Mouse (Mus musculus) urinary bladder, postnatal 4 days (tissue): Measurements from ENCODE around the gene Fahd2a.

Source experiments
- DNase-seq, 2 experiments: peaks; one replicate each; pipeline ENCODE4 v3.0.0; 2021 to 2022; ENCODE audit warnings: low spot score in 2 of 2

Fahd2a gene

DNA sequence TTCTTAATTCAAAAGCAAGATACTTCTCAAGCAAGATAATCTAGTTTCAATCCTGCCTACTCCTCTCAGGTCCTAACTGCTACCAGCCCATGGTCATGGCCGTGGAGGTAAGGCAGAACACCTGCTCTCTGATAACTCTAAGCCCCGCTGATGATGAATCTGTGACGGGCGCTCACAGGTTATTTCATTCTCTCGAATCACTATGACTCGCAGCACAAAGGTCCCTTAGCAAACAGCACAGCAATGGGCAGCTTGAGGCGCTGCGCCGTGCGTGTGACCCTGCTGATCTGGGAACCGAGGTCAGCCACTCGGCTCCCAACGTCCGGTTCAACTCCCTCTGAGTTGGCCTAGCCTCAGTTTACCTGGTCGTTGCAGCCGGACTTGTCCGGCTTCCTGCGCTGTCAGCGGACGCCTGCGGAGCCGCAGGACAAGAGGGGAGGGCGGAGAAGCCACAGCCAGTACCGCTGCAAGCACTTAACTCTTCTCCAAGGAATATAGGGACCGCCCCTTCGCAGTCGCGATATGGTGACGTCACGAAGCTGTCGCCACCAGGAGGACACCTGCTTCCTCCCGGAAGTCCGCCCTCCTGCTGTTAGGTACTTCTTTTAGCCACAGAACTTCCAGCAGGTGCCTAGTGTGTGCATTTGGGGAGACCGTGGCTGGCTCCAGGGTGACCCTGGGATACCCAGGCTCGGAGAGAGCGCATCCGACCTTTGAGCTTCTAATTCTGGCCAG is at the start of gene Fahd2a:
Fahd2a (minus strand) TSS at position 511 of the 735 bp plus-strand sequence.
- DNase-seq: peak; percentile 78 to 88

DNA sequence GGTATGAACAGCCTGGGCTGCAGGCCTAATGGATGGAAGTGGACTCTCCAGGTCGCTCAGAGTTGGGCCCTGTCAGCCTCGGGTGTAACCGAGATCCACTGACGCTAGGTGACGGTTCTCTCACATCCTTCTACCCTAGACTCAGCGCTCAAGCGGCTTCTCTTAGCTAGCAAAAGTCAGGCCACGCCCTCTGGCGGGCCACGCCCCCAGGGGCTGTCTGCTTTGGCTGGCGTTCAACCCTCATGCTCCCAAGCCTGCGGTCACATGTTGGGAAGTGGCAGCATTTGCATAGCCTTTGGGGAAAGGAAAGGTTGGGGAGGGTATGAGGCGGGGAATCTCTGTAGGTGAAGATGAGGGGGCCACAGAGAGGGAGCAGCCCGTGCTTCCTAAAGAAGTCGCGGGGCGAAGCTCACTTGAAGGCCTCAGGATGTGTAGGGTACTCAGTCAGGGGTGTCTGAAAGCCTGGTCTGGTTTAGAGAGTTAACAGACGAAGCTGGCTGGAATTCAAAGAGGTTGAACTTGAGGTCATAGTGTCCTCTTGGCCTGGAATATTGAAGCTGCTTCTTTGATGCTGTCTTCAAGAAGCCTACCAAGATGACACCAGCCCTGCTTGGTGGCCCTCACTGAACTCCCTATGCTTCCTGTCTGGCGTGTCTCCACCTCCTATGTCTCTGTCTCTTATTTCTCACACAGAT is 40.3 kb upstream of the Fahd2a start:
- DNase-seq: peak; percentile 60 to 68

DNA sequence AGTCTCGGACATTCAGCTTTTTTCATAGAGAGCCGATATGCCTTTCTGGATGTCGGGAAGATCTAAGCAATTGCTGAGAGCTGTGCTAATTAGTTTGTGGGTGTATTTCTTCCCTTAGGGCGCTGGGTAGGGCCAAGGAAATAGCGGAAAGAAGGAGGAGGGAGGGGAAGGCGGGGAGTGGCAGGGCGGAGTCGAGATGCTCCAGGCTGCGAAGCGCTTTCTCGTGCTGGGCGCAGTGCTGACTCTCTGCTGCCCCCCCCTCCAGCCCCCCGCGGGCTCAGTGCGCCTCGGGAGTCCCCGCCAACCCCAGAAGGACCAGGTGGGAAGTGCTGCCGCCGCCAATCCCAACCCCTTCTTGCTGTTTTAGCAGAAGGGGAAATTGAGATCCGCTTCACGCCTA is 38.6 kb upstream of the Fahd2a start:
- no peak for DNase-seq

DNA sequence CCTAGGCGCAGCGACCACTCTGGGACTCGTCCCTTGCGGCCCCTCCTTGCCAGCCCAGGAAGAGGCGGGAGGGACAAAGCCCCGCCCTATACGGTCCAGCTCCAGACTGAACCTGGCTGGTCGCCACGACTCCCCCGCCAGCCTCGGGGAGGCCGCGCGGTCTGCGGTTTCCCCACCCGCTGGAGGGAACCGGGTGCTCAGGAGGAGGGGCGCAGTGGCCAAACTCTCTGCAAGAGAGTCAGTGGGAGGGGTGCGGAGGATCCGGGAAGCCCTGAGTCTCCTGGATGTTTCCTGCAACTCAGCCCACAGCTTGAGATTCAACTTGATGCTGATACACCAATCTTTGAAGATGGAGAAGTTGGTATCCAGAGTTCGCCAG is 38.2 kb upstream of the Fahd2a start:
- peak; percentile 76 to 80 for DNase-seq

DNA sequence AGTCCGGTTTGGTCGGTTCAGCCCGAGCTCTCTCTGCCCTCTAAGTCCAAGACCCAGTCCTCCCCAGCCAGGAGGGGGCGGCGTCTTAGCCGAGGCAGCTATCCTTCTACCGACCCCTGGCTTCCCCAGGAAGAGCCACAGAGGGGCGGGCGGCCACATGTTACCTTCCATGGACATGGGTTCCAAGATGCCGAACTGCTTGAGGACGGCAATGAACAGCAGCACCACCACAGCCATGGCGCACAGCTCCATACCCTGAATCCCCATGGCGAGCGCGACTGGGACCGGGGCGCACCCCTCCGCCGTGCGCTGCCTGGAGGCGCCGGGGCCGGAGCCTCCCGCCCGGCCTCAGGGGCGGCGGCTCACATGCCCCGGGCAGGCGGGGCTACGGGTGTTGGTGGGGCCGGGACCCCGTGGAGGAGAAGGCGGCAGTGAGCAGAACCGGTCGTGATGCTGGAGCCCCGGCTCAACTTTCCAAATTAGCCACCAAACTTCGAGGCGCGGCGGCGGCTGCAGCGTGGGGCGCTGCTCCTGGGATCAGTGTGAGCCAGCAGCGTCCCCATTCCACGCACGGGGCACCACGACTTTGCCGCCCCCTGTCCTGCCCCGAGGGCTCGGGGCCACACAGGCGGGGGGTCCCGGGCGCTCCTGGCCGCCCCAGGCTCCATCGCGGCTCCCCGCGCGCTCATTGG is 37.6 kb upstream of the Fahd2a start:
- no peak for DNase-seq

DNA sequence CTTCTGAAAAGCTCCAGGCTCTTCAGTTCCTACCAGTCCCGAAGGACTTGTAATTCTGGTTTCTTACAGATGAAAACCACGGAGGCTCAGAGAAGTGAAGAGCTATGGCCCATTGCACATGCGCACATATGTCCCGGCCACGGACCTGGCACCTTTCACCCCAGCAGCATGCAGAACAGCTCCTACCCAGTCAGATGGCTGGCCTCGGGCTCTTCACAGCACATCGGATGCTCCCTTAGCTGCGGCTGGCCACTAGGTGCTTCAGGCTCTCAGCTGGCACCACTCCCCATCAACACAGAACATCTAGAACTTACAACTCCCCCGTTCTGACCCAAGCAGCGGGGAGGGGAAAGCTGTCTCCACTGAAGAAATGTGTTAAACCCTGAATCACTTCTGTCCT is 35.4 kb upstream of the Fahd2a start:
- no peak for DNase-seq

DNA sequence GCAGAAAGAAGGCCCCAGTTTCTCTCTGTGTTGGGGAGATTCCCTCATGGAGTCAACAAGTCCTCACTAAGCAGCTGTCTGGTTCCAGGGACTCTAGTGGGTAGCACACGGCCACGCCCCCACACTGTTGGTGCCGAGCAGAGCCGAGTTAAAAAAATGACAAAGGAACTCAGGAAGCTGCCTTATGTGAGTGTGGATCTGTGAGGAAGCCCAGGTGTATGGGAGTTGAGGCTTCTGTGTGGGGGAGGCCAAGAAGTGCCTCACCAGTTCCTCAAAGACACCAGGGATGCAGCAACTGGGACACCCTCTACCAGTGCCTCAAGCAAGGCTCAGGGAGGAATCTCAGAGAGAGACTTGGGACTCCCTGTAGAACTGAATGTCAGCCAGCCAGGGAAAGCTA is 34.8 kb upstream of the Fahd2a start:
- no peak for DNase-seq

DNA sequence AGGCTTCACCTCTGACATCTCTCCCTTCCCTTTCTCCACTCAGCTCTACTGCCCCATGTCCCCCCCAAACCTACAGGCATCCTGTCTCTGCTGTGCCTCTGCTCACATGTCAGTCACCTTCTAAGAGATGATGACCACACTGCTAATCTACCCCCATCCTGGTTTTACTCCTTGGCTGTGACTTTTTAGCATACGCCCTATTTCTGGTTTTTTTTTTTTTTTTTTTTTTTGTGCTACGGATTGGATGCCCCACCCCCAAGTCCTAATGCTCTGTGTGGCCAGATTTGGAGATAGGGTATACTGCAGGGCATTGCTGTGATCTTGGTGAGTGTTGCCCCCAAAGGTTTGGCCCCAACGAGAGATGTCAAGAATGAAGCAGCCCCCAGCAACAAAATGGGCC is 27.9 kb upstream of the Fahd2a start:
- no peak for DNase-seq

DNA sequence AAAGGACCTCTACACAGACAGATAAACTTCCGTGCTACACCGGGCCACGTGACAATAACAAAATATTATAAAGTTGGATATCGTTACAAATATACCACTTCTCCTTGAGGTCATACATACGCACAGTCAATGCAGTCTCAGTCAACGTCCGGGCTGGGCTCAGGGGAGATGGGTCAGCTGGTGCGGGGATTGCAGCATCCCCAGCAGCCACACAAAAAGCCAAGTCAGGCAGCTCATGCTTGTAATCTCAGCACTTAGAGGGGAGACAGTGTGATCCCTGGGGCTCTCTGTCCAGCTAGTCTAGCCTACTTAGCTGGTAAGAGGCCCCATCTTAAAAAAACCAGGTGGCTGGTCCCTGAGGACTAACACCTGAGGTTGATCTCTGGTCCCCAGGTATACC is 26.9 kb upstream of the Fahd2a start:
- DNase-seq: no peak

DNA sequence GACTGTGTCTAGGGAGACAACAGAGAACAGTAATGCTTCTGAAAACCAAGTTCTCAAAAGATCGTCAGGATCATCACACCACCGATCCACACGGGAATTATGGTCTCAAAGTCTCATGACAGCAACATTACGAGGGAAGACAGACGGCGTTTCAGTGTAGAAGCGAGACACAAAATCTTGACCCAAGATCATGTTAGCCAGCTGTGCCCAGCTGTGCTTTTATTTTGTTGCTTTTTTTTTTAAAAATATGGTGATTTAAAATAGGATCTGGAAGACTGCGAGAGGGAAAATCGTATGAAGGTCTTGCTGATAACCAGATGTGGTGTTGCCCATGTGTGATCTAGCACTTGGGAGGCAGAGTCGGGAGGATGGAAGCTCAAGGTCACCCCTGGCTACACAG is 26.3 kb upstream of the Fahd2a start:
- DNase-seq: no peak

DNA sequence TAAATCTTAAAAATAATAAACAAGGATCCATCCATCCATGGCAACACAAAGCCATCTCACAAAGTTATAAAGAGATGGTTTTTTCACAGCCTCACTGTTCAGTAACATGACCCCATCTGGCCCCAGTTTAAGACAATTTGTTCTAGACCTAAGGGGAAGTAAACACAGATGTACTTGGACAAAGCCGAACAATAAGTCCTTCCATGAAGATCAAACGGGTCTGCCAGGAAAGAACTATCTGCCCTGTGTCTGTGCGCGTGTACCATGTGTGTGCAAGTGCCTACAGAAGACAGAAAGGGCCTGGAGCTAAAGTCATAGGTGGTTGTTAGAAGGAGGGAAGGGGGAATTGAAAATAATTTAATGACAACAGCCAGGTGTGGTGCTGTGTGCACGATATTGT is 25.8 kb upstream of the Fahd2a start:
- DNase-seq: no peak

DNA sequence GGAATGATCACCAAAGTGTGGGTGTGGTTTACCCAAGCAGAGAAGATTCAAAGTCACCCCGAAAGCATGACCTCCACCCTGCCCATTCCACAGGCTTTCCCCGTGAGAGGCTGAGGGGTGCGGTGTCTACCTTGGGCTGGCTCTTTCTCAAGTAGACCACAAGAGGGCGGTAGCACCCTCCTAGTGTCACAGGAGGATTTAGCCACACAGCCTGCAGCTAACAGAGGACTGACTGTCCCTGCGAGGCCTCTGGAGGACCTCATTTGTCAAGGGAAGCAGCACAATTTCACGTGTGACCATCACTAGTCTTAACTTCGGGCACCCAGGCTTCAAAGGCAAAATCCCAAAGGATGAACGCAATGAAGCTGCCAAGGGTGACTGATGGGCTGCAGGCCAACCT is 17.9 kb upstream of the Fahd2a start:
- DNase-seq: peak in 1 of 2 experiments; percentile 44

DNA sequence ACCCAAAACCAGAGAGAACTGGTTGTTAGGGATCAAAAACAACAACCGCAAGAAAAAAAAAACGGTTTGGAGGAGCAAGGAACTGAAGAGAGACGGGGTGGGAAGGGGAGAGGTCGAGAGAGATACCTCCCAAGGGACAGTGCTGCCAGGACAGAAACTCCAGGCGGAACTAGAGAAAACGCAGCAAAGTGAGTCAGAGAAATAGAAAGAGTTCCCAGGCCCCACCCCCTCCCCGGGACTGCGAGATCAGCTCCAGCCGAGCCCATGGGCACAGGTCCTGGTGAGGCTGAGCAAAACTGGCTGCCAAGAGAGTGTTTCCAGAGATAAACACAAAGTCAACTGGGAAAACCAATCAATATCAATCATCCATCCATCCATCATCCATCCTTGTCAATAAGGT is 17.0 kb upstream of the Fahd2a start:
- no peak for DNase-seq

DNA sequence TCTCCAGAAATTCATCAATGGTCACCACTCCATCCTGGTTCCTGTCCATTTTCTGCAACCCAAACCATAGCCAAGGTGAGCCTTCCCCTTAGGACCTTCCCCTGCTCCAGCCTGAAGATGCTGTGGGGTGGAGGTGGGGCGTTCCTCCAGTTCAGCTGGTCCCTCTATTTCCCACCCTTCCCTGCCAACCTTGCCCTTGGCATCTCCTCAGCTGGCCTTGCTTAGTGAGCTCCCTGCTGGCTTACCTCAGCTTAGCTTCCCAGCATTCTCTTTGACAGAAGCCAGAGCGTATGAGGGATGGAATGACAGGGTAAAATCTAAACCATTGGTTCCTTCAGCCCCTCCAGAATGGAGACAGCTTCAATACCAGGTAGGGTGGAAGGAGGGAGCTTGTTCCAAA is 15.0 kb upstream of the Fahd2a start:
- no peak for DNase-seq

DNA sequence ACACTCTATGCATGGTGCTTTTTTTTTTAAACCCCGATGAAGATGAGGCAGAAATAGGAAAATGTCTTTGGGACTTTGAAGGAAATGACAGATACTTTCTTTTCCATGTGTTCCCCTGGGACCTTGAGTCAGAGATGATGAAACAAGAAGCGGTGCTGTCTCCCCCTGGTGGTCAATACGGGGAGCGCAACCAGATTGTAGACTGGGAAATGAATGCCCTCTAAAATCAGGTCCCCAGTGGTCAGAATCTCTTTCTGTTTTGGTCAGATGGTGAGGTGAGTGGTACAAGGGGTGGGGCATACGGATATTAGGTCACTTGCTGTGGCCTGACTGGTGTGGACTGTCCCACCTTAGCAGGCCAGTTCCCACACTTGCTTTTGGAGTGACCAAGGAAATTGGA is 9.4 kb upstream of the Fahd2a start:
- peak; percentile 40 to 79 for DNase-seq

DNA sequence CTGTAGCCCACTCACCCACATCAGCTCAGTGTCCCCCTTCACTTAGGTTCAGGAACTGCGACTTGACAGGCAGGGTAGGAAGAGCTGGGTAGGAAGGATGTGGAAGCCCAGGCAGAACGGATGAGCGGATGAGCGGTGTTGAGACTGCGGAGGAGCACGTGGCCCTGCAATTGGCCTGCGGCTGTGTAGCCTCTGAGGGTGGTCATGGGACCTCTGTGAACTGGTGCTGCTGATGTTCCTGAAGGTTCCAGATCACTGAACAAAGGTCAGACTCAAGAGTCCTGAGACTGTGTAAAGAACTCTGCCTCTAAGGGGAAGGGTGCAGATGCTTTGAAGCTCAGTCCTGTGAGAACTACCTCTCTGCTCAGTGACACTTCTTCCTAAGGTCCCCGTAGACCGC is 8.8 kb upstream of the Fahd2a start:
- DNase-seq: no peak

DNA sequence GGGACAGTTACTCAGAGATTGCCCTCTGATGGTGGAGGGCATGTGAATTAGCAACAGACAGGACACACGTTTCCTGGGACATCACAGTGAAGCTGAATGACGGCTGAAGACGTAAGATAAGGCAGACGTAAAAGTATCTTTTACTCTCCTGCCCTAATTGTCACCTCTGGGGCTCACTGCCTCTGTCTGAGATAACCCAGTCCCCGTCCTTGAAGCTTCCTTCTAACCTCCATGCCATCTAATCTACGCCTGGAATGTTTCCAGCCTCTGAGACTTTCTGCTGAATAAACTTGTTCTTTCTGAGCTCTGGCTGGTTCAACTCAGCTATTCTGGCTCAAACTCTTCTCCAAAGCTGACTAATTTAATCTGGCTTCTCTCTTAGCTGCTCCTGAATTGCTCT is 7.4 kb upstream of the Fahd2a start:
- DNase-seq: no peak

DNA sequence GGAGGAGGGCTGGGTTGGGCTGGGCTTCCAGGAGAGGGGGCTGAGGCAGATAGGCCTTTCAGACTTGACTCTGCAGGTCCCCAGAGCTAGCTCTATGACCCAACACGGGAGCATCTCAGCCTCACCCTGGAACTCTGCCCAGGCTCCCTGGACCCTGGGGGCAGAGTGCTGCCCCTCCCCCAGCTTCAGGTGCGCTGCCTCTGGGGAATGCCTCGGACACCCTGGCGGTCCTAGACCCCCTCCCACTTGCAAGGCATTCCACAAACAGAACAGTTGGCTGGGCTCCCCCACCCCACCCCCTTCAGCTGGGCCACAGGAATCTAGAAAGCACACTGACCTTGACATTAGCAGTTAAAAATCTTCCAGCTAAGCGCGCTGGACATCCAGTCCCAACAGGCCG is 5.3 kb upstream of the Fahd2a start:
- no peak for DNase-seq

DNA sequence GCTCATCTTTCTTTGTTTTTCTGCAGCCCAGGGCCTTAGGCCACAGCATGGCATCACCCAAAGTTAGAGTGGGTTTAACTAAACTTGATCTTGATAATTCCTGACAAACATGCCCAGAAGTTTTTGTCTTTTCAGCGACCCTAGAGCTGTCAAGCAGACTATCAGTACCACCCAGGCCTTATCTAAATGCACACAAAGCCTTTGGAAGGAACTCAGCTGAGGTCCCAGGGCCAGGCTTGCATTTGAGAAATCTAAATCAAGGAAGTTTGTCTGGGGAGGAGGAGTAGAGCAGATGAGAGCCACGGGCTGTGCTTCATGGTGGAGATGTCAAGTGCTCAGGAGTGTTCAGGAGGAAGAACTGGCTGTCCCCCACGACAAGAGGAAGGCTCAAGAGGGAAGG is 2.5 kb upstream of the Fahd2a start:
- no peak for DNase-seq

DNA sequence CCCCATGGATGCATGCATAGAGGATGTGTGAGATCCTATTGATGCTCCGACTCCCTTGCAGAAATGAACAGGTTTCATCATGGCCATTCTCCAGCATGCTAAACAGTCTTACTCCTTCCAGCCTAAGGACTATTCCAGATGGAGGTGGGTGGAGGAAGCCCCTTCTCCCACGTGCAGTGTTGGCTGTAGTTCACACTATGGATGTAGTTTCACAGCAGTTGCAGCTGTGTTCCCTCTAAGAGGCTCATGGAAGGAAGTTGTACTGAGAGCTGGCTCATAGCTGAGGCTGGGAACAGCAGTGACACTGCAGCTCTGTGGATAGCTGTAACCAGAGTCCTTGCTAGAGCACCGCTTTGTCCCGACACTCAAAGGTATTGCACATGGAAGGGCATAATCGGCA is 6.7 kb downstream of the Fahd2a start:
- no peak for DNase-seq

DNA sequence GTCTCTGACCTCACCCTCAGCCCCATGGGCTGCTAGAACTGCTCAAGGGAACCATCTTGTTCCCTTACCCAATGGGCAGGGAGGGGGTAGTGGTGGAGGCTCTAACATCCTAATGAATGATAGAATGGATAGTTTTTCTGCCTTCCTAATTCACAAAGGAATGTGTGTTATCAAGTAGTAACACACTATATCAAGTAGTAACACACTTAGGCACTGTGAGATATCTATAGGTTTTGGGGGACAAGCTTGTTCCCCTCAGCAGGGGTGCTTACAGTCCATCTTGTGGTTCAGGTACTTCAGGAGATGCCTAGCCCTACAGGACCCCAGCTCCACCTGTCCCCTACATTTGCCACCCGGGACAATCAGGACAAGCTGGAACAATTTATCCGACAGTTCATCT is 8.8 kb downstream of the Fahd2a start:
- no peak for DNase-seq

DNA sequence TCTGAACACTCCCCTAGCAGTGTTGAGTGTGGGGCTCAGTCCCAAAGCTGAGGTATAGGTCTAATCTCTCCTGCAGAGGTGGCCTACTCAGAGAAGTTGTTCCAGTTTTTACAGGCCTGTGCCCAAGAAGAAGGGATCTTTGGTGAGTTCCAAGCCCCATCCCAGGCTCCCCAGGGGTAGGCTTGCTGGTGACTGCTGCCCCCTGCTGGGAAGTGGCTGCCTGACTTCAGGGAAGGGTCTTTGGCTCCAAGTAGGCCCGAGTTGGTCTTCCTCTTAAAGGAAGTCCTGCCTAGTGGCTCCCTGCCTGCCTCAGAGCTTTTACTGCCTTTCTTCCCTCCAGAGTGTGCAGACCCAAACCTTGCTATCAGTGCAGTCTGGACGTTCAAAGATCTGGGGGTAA is 9.2 kb downstream of the Fahd2a start:
- DNase-seq: no peak
